Mouse (Mus musculus): ENCODE measurements around the gene Pnpla8.

Gene Pnpla8

GRCm38 (mm10) chr12:44357460-44357859 lies 136.3 kb downstream of the Pnpla8 start:
- no peak for DNase-seq

- no peak for DNase-seq
Observed at GRCm38 (mm10) chr12:44357881-44358280, 136.7 kb downstream of the Pnpla8 start.

GRCm38 (mm10) chr12:44371076-44371710 lies 150.0 kb downstream of the Pnpla8 start:
- no peak for DNase-seq

All from kidney, postnatal 14 days (tissue).